Mouse (Mus musculus) E14TG2a.4 (cell line): Measurements from ENCODE around the gene Scimp.

Source experiments
- CTCF ChIP-seq: conservative IDR thresholded peaks from 2 replicates; pipeline ENCODE4 v1.5.1; 2014; ENCODE audit warnings: low read length
- POU5F1 ChIP-seq: IDR thresholded peaks from 2 replicates; pipeline ENCODE4 v1.6.1; 2014; ENCODE audit warnings: low read length, borderline replicate concordance

GRCm38 (mm10) chr11:70809011-70809410 lies 3.4 kb downstream of the Scimp start:
- TF ChIP-seq CTCF (no peak), POU5F1 (no peak)
